Mouse (Mus musculus) layer of hippocampus, adult 9-11 months (tissue): Measurements from ENCODE around the gene Crabp1.

Source experiments
- DNase-seq: peaks from one replicate; pipeline ENCODE4 v3.0.0; 2022

Crabp1 gene

DNA sequence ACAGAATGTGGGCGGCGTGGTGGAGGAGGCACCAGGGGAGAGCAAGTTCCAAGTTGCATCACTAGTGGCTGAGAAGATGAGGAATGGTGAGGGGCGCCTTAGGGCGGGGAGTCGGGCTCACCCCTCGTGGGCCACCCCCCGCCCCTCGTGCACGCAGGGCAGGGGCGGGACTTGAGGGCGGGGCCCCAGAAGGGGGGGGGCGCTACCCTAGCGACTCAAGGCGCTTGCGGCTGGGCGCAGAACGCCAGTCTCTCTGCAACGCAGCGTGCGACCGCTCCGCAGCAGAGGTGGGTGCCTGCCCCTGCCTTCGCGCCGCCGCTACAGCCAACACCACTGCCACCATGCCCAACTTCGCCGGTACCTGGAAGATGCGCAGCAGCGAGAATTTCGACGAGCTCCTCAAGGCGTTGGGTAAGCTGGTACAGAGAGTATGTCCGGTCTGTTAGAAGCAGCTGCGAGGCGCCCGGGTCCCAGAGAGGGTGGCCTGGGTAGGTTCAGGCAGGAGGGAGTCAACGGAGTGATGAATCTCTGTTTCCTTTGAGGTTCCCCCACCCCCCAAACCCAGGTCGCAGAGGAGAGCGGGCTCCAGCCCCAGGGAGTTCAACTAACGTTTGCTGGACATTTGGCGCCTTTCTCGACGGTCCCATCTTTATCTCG is at the start of gene Crabp1:
Gene Crabp1, plus strand, starts transcription at position 188 of the 657 bp plus-strand sequence.
- DNase-seq = no peak

DNA sequence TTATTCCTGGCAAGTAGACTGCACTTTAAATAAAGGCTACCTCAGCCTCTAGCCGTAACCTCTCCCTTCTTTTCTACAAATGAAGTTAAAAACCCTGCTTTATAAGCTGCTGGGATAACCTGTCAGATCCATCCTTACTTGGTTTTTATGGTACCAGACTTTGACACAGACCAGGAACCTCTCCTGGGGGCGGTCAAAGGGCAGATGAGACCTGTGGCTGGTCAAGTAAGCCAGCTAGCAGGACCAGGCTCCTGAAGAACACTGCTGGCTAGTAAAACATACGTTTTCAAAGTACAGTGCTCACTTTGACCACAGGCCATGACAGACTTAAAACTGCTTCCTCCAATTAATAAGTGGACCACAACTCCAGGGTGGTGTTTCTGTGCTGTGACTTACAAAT is 48.8 kb upstream of the Crabp1 start:
- no peak for DNase-seq

DNA sequence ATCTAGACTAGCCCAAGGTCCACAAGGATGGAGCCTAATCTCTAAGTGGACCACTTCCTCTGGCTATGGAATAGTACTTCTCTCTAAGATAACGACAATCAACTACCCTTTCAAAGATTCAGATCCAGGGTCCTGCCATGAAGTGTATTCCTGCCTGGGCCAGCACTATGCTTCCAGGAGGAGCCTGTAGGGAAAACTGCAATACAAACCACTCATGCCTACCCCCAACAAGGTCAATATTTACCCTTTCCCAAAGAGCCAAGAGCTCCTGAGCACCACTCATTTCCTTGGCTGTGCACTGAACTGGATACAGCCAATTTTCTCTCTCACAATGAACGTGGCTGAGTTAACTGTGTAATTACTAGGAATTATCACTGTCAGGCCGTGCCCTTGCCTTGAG is 47.0 kb upstream of the Crabp1 start:
- DNase-seq = no peak

DNA sequence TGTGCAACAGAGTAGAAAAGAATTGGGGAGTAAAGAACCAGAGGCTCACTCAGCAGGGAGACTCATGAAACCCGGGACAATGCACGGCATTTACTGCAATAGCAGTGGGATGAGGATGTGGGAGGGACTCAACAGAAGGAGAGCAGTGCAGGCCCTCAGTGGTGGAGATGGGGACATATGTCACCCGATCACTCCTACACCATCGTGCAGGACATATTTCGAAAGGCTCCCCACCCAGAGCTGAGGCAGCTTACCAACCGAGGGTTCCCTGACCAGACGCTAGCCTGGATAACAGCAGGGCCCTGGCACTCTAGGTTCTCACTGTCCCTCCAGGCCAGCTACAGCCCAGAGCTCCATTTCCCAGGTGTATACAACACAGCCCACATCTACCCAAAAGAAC is 42.4 kb upstream of the Crabp1 start:
- DNase-seq = peak; percentile 77

DNA sequence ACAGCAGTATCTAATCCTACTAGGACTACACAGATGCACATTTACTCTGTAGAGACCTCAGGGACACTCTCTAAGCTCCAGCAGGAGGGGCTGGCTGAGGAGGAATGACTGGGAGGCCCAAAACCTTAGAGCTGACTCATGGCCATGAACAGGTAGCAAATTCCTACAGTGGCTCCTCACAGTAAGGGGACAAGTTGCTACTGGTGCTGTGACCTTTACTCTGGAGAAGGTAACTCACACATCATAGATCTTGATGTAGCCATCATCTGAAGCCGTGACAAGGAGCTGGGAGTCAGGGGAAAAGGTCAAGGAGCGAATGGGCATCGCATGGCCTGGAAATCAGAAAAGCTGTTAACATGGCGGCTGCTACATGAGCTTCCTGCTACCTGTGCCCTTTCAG is 42.0 kb upstream of the Crabp1 start:
- no peak for DNase-seq

DNA sequence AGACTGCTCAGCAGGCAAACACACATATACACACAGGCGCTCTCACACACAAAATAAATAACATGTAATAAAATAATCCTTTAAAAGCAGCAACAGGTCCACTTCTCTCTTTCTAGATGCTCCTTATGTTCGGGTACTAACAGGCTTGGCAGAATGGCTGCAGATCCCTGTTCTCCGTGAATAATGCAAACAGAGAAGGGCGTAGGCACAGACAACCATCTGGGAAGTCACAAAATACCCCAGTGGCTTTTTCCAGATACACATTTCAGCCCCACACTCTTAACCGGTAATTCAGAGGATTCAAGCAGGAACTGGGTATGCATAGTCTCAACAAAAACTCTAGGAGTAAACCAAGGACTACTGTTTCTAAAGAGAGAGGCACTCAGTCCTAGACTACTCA is 38.2 kb upstream of the Crabp1 start:
- DNase-seq = peak; percentile 56

DNA sequence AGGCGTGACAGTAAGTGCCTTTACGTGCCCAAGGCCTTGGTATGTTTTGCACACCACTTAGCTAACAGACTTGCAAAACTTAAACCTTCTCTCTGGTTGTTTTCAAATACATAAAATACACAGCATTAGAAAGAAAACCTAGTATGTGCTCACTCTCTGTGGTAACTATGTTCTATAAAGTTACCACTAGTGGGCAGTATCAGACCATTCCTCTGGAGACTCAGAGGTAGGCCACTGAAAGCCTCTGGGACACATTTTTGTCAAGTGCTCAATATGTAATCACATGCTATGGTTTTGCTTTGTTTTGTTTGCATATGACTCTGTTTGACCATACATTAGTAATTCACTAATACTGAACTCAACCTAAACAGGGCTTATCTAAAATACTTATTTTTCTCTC is 32.4 kb upstream of the Crabp1 start:
- no peak for DNase-seq

DNA sequence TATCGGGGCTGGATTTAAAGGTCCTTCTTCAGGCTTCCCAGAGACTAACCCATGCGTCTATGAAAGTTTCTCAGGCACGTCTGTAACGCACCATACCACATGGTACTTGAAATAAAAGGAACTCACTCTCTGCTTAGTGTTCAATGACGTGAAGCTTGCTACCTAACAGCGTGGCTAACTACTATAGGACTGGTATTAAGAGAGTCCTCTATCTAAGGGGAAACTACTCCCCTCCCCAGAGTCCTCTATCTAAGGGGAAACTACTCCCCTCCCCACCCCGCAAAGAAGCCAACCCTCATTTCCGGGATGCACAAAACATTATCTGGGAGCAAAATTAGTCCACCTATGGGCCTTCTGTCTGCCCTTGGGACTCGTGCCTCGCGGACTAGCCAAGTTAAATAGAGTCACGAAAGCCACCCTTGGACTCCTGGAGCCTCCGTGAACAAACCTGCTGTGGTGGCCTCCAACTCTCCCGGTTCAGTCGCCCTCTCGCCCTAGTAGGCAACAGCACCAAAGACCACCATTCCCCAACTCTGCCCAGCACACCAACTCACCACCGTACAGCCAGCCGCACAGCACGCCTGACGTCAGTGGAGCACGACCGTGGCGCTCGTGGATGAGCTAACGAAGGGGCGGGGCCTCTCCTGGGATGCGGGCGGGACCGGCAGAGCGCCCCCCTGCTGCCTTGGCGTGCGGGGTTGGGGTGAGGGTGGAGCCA is 30.5 kb upstream of the Crabp1 start, which contains the start of gene Wdr61:
Gene Wdr61, minus strand, starts transcription at position 599 of the 718 bp plus-strand sequence.
- peak; percentile 97 for DNase-seq

DNA sequence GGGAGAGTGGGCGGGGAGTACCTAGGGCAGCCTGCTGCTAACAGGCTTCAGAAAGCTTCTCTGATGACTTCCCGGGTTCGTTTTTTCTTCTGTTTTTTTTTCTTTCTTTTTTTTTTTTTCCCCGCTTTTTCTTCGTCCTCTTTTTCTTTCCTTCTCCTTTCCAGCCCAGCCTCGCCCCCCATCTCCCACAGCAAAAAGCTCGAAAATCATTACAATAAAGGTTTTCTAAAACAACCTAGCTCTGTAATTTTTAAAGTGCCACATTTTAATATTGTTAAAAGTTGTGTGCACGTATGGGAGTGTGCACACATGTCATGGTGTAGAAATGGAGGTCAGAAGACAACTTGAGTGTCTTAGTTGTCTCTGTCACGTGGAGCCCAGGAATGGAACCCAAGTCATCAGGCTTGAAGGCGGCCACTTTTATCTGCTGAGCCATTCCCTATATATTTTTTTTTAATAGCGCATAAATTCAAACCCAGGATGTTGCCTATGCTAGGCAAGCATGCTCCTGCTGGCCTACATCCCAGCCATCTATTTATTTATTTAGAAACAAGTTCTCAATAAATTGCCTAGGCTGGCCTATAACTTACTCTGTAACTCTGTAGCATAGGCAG is 29.8 kb upstream of the Crabp1 start:
- DNase-seq = no peak

DNA sequence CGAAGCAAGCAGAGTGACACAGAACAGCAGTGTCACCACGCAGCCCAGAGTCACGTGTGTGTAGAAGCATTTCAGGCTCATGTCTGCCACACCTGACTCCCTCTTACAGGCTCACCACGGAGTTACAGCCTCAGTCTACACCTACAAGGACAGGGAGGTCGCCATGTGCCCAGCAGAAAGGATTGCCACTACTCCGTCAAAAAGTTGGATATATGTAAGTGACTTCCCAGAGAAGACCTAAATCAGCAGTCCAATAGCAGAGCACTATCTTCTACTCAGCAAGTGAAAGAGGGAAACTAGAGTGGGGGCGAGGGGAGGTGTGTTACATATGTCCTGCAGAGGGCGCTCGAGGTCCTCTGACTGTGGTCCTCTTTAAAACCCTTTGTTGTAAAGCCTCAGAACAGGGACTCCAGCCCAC is 28.3 kb upstream of the Crabp1 start:
- DNase-seq = no peak

DNA sequence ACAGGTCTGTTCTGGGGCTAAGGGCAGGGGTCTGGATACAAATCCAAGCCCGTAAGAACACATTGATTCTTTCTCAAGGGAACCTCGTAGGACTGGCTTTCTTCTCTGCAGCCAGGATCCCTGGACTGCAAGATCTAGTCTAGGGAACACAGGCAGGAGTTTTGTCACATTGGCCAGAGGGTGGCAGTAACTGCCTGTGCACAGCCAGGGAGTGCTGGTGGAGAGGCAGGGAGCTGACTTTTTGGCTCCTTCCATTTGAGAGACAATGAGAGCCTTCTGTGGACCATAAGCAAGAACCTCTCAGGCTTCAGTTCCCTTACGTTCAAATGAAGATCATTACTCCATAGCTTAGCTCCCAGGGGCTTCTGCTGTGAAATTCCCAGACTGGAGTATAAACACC is 26.2 kb upstream of the Crabp1 start:
- peak; percentile 59 for DNase-seq

DNA sequence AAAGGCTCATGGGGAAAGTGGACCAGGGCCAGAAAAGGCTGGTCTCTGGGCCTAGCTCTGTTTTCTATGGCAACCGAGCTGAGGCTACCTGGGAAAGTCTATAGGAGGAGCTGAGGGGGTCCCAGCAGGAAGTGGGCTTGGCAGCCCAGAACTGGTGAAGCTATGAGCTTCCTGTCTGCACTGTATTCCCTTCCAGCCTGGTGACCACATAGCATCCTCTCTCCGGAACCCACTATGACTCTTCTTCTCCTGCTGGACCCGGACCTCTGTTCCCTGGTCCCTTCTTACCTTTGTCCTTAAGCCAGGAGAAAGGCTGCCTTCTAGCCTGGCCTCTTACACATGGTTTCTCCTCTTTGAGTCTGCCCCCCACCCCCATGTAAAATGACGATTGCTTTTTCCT is 20.7 kb upstream of the Crabp1 start:
- DNase-seq = no peak

DNA sequence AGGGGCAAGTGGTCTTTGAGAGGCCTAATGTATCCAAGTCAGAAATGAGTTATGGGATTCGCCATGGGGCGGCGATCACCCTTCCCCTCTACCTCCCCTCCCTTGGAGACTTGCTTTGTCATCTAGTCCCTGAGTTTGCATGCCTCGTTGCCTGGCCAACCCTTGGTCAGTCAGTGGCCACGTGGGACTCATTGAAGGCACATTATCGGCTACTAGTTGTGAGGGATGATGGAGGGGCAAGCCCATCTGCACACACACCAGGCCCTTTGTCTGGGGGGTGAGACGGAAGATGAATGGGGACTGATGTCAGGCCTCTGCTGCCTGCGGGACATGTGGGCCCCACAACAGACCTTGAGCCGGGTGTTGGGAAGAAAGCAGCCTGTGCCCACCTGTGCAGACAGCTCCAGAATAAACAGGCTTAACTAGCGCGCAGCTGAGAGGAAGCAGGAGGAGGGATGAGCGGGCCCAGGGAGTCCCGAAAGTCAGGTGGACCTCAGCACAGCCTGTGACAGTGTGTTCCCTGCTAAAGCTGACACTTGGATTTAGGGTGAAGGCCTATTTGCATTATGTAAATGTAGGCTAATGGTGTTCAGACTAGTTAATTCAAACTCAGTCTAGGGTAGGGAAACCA is 18.7 kb upstream of the Crabp1 start:
- DNase-seq = no peak

DNA sequence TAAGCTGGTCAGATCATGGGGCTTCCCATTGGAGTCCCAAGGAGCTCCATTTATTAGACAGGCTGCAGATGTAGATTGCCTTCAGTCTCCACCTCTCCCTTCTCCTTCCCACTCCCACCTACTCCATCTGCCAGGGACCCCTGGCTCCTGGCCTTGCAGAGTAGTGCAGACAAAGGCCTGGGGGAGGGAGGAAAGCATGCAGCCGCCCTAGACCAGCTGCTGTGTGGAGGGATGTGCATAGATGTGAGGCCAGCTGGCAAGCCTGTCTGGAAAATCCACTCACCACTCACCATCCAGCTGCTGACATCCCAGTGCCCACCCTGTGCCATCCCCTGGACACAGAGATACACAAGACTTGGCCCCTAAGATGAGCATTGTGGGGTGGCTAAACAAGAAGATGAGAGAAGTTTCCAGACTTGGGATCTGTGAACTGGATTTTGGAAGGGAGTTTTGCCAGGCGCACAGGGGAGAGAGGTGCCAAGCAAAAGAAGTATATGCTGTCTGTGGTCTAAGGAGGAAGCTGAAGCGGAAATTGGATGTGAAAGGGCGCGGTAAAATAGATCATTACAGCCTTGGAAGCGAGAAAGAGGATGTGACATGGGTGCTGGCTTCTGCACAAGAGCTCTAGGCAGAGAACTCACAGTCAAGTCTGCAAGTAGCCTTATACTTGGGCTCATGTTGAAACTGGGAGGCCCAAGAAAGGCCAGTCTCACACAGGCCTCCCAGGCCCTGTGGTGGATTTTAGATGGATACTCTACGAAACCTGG is 14.2 kb upstream of the Crabp1 start:
- no peak for DNase-seq

DNA sequence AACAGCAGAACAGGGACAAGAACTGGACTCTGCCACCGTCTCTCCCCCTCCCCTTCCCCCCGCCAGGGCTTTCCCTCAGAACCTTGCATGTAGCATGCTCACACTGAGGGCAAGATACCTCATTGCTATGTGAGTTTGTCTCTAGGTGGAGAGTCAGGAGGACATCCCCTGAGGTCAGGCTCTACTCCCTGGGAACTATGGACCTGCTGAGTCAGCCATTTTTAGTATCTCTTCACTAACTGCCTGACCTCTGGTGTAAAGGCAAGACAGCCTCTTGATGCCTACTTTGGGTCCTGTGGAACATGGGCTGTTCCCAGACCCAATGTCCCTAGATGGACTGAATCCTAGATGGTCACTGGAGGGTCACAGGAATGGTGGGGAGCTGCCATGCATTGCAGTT is 12.9 kb upstream of the Crabp1 start:
- no peak for DNase-seq

DNA sequence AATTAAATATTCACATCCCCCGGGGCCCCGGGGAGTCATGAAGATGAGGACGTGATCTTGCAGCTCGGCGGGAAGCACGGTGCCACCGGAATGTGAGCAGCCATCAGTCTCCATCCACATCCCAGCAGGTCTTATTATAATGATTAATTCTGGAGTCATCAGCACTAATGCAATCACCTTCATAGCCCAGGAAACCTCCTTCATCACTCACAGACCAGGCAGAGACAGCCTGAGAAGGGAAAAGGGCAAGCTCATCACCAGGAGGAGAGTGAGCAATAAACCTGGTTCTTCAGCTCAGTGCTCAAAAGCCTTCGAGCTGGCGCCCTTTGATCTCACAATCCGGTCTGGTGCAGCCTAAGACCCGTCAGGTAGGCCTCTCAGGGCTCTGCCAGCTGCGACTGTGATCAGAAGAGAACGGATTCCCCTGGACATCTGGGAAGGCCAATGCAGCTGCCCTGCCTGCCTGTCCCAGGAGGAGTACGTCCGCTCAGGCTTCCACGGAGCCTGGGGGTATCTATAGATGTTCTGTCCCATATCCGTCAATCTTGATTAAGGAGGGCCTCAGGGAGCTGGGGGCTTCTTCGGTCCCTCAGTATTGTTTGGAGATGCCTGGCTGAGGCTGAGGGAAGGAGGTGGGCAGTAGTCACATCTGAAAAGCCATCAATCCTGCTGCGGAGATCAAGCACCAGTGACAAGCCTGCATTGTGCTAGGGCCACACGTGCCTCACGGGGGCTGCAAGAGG is 12.2 kb upstream of the Crabp1 start:
- DNase-seq = no peak

DNA sequence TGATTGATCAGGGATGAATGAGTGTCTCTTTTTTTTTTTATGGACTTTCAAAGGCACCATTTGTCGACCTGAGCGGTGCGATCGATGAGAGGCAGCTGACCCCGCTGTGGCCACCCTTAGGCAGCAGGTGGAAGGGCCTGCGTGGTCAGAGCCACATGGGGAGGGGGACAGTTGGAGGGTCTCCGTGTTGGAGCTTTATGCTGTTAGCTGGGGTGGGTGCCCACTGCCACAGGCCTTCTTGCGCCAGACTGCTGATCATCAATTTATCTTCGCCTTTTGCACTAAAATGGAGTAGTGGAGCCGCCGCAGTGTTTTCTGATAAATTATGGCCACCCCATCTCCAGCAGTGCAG is 11.6 kb upstream of the Crabp1 start:
- no peak for DNase-seq

DNA sequence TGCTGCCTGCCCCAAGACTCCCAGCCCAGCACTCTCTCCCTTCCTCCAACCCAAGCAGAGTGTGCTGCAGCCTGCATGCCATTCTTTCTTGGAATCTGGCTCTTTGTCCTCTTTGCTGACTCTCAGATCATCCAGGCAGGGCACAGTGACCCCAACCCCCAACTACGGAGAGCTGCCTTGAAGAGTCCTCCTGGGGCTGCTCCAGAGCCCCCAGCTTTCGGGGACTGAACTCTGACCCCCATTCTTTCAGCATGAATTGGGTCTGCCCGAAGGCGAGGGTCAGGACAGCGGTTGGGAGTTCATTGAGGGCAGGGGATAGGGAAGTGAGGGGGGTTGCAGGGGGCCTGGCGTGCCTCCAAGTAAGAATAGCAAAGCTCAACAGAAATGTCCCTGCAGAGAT is 5.0 kb upstream of the Crabp1 start:
- DNase-seq = no peak

DNA sequence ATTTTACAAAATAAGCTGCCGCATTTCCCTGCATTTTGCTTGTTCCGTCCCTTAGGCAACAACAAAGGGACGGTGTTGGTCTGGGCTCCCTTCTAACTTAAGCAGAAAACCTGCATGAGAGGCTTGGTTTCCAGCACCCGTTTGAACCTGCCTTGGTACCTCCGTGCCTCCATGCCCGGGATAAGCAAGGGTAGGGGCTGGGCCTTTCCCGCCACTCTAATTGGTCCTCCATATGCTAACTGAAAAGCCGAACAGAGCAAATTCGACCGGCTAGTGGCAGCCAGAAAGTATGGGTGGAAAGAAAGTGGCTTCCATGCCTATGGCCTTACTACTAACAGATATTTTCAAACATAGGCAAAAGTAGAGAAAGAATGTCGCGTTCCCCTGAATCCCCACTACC is 457 bp upstream of the Crabp1 start:
- no peak for DNase-seq

DNA sequence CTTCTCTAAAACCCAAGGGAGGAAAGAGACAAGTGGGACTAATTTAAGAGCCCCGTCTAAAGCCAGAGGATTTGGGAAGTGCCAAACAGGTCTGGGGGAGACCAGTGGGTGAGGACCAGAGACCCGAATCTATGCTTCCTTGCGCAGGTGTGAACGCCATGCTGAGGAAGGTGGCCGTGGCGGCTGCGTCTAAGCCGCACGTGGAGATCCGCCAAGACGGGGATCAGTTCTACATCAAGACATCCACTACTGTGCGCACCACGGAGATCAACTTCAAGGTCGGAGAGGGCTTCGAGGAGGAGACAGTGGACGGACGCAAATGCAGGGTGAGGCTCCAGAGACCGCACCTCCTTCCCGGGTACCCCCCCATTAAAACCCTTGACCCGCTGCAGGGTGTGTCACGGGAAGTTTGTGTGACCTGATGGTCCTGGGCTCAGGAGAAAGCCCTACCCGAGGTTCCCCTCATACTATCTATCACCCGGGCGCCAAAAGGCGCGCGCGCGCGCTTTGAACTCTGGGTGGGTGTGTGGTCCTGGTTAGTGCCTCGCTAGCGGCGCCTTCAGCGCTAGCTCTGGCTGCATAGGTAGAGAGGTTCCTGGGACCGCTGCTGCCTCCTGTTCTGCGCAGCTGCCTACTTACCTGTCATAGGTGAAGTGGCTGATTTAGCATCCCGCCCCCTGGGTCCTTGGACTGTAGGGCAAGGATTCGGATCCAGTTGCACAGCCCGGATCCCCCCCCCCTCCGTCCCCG is 963 bp downstream of the Crabp1 start:
- no peak for DNase-seq

DNA sequence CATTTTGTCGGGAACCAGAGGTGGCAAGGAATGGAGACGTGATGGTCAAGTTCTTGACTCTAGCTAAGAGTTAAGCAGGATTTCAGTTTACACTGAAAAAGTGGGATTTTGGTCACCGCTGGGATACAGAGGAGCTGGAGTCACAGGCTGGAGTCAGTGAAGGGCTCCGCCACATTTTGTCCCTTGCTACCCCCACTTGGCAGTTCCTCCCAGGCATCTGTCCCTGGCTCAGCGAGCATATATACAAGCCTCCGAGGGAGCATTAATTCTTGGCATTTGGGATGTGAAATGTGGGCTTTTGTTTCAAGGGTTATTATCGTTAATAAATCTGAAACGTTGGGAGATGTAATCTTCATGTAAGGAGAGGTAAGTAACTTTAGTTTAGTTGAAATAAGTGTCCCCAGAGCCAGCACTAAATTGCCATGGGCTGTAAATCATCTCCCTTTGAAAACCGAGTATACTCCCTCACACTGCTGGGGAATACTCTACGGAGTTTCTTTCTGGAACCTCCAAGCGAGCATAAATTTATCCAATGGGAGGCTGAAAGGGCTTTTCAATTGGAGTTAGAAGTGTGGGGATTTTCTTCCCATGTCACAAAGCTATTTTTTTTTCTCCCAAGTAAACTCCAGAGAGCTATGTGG is 5.7 kb downstream of the Crabp1 start:
- no peak for DNase-seq
